Mouse (Mus musculus): ENCODE data around the gene Tmem63c. TPM values are rescaled to one million over a fixed set of nuclear protein-coding genes. Genes with fewer than 3 reads are reported as not detected.

Gene Tmem63c
- not detected in 2 replicates for polyA plus RNA-seq (2014; fragmentation: Nextera tagmentation; extraction: Ambion mirVana)

GRCm38 (mm10) chr12:87021040-87021439 is at the start of gene Tmem63c:
TSS of gene Tmem63c (plus strand) at chr12:87021340.
- TF ChIP-seq CTCF (IDR thresholded peaks at IDR 0.05; ENCODE audit: low read depth), result no peak

GRCm38 (mm10) chr12:86973216-86973615 is 47.9 kb upstream of the Tmem63c start:
- 10% methylated on average over 7 of the region's 7 CpGs for WGBS
- Histone ChIP-seq H3K4me3 (ENCODE audit: low read depth, low read length) (no peak overlapping the region), H3K36me3 (ENCODE audit: insufficient read depth) (no peaks in the 10 kb centered on the region), H3K4me2 (no peak overlapping the region), H3K9ac (peak overlapping the region; percentile 13; the same call in 1 of the 2 replicates), H3K9me3 (ENCODE audit: low read depth, low read length) (no peaks in the 10 kb centered on the region), H3K27me3 (ENCODE audit: insufficient read depth, low read length) (no peaks in the 10 kb centered on the region), H3K27ac (ENCODE audit: low read depth) (peak overlapping the region; percentile 67; the same call in 1 of the 2 replicates), H3K4me1 (ENCODE audit: insufficient read depth) (peaks cover 15% of the 10 kb centered on the region)
- no peak for TF ChIP-seq CTCF (IDR thresholded peaks at IDR 0.05; ENCODE audit: low read depth)
- DNase-seq (peak; percentile 87), ATAC-seq (ENCODE audit: insufficient read depth) (peak; percentile 57)

More at GRCm38 (mm10) chr12:87021040-87021439, at the start of gene Tmem63c:
- no peaks in the 10 kb centered on the region for H3K9me3 ChIP-seq (ENCODE audit: low read depth, low read length)
- H3K4me1 ChIP-seq (ENCODE audit: insufficient read depth), result no peaks in the 10 kb centered on the region
- H3K36me3 ChIP-seq (ENCODE audit: insufficient read depth), result no peaks in the 10 kb centered on the region
- WGBS, result 68% methylated on average over 6 of the region's 6 CpGs
- peaks cover 2% of the 10 kb centered on the region for H3K27me3 ChIP-seq (ENCODE audit: insufficient read depth, low read length)
- no peak within 1 kb of the TSS for H3K27ac ChIP-seq (ENCODE audit: low read depth)
- DNase-seq, result no peak
- H3K9ac ChIP-seq, result no peak within 1 kb of the TSS
- no peak for ATAC-seq (ENCODE audit: insufficient read depth)
- no peak within 1 kb of the TSS for H3K4me2 ChIP-seq
- H3K4me3 ChIP-seq (ENCODE audit: low read depth, low read length), result no peak within 1 kb of the TSS

- ATAC-seq (ENCODE audit: insufficient read depth) (no peak), DNase-seq (no peak)
- H3K4me3 ChIP-seq (ENCODE audit: low read depth, low read length), result no peak overlapping the region
- no peaks in the 10 kb centered on the region for H3K36me3 ChIP-seq (ENCODE audit: insufficient read depth)
- WGBS, result 29% methylated on average over 8 of the region's 8 CpGs
- peak overlapping the region; percentile 15; the same call in 1 of the 2 replicates for H3K9ac ChIP-seq
- H3K27ac ChIP-seq (ENCODE audit: low read depth), result no peak overlapping the region
- H3K4me2 ChIP-seq, result no peak overlapping the region
- TF ChIP-seq CTCF (IDR thresholded peaks at IDR 0.05; ENCODE audit: low read depth), result no peak
- no peaks in the 10 kb centered on the region for H3K9me3 ChIP-seq (ENCODE audit: low read depth, low read length)
- H3K4me1 ChIP-seq (ENCODE audit: insufficient read depth), result peaks cover 15% of the 10 kb centered on the region
- no peaks in the 10 kb centered on the region for H3K27me3 ChIP-seq (ENCODE audit: insufficient read depth, low read length)
Observed at GRCm38 (mm10) chr12:86973706-86974105, 47.4 kb upstream of the Tmem63c start.

- DNase-seq (peak; percentile 61), ATAC-seq (ENCODE audit: insufficient read depth) (peak; percentile 42; the same call in 1 of the 2 replicates)
- peak overlapping the region; percentile 59 for H3K4me2 ChIP-seq
- WGBS, result 6% methylated on average over 40 of the region's 40 CpGs
- no peaks in the 10 kb centered on the region for H3K36me3 ChIP-seq (ENCODE audit: insufficient read depth)
- peak overlapping the region; percentile 15; the same call in 1 of the 2 replicates for H3K9ac ChIP-seq
- no peaks in the 10 kb centered on the region for H3K9me3 ChIP-seq (ENCODE audit: low read depth, low read length)
- peak overlapping the region; percentile 8; the same call in 1 of the 2 replicates for H3K27ac ChIP-seq (ENCODE audit: low read depth)
- H3K4me1 ChIP-seq (ENCODE audit: insufficient read depth), result peaks cover 15% of the 10 kb centered on the region
- no peaks in the 10 kb centered on the region; the same call in 1 of the 2 replicates for H3K27me3 ChIP-seq (ENCODE audit: insufficient read depth, low read length)
- TF ChIP-seq CTCF (IDR thresholded peaks at IDR 0.05; ENCODE audit: low read depth), result peak; percentile 75
- peak overlapping the region; percentile 16; the same call in 1 of the 2 replicates for H3K4me3 ChIP-seq (ENCODE audit: low read depth, low read length)
Observed at GRCm38 (mm10) chr12:86974387-86975288, 46.5 kb upstream of the Tmem63c start.

- no peak for TF ChIP-seq CTCF (IDR thresholded peaks at IDR 0.05; ENCODE audit: low read depth)
- WGBS, result 58% methylated on average over 10 of the region's 10 CpGs
- ATAC-seq (ENCODE audit: insufficient read depth) (no peak), DNase-seq (no peak)
- H3K36me3 ChIP-seq (ENCODE audit: insufficient read depth), result no peaks in the 10 kb centered on the region
- H3K4me3 ChIP-seq (ENCODE audit: low read depth, low read length), result no peak overlapping the region
- H3K9me3 ChIP-seq (ENCODE audit: low read depth, low read length), result no peaks in the 10 kb centered on the region
- H3K9ac ChIP-seq, result no peak overlapping the region
- H3K4me1 ChIP-seq (ENCODE audit: insufficient read depth), result peaks cover 15% of the 10 kb centered on the region
- no peak overlapping the region for H3K4me2 ChIP-seq
- peaks cover 4% of the 10 kb centered on the region; the same call in 1 of the 2 replicates for H3K27me3 ChIP-seq (ENCODE audit: insufficient read depth, low read length)
- no peak overlapping the region for H3K27ac ChIP-seq (ENCODE audit: low read depth)
Observed at GRCm38 (mm10) chr12:86975761-86976160, 45.4 kb upstream of the Tmem63c start.

- Histone ChIP-seq H3K9me3 (ENCODE audit: low read depth, low read length) (no peaks in the 10 kb centered on the region), H3K4me2 (no peak overlapping the region), H3K27ac (ENCODE audit: low read depth) (no peak overlapping the region), H3K9ac (no peak overlapping the region), H3K4me3 (ENCODE audit: low read depth, low read length) (no peak overlapping the region), H3K27me3 (ENCODE audit: insufficient read depth, low read length) (peaks cover 11% of the 10 kb centered on the region), H3K4me1 (ENCODE audit: insufficient read depth) (peaks cover 15% of the 10 kb centered on the region), H3K36me3 (ENCODE audit: insufficient read depth) (no peaks in the 10 kb centered on the region)
- no peak for ATAC-seq (ENCODE audit: insufficient read depth)
- WGBS, result 50% methylated on average over 6 of the region's 6 CpGs
- no peak for DNase-seq
- peak; percentile 45 for TF ChIP-seq CTCF (IDR thresholded peaks at IDR 0.05; ENCODE audit: low read depth)
Observed at GRCm38 (mm10) chr12:86976511-86977168, 44.5 kb upstream of the Tmem63c start.

All from lung, embryonic 14.5 days (tissue).